Mouse (Mus musculus): ENCODE results near the gene Rapgef5.
A peak's percentile ranks its signal among the peaks of the same experiment; 100 is the strongest.

Gene Rapgef5

GRCm38 (mm10) chr12:117531106-117531505, 14.8 kb downstream of the Rapgef5 start:
- DNase-seq (ENCODE audit: low spot score), result no peak

- peak; percentile 12 for DNase-seq (ENCODE audit: low spot score)
These were observed 17.2 kb downstream of the Rapgef5 start for GRCm38 (mm10) chr12:117533176-117534086.

GRCm38 (mm10) chr12:117534087-117534751, 17.9 kb downstream of the Rapgef5 start:
- peak; percentile 3 for DNase-seq (ENCODE audit: low spot score)

- DNase-seq (ENCODE audit: low spot score), result no peak
These were observed 24.1 kb downstream of the Rapgef5 start for GRCm38 (mm10) chr12:117540352-117540751.

- no peak for DNase-seq (ENCODE audit: low spot score)
These were observed 29.0 kb downstream of the Rapgef5 start for GRCm38 (mm10) chr12:117545277-117545676.

- no peak for DNase-seq (ENCODE audit: low spot score)
These were observed 37.1 kb downstream of the Rapgef5 start for GRCm38 (mm10) chr12:117553353-117553752.

GRCm38 (mm10) chr12:117554612-117555063, 38.4 kb downstream of the Rapgef5 start:
- DNase-seq (ENCODE audit: low spot score), result no peak

- DNase-seq (ENCODE audit: low spot score), result no peak
These were observed 44.2 kb downstream of the Rapgef5 start for GRCm38 (mm10) chr12:117560450-117560849.

GRCm38 (mm10) chr12:117561411-117562059, 45.3 kb downstream of the Rapgef5 start:
- DNase-seq (ENCODE audit: low spot score), result no peak

- DNase-seq (ENCODE audit: low spot score), result no peak
These were observed 45.8 kb downstream of the Rapgef5 start for GRCm38 (mm10) chr12:117562085-117562484.

GRCm38 (mm10) chr12:117563859-117564258, 47.6 kb downstream of the Rapgef5 start:
- no peak for DNase-seq (ENCODE audit: low spot score)

GRCm38 (mm10) chr12:117566298-117566697, 50.0 kb downstream of the Rapgef5 start:
- no peak for DNase-seq (ENCODE audit: low spot score)

- no peak for DNase-seq (ENCODE audit: low spot score)
These were observed 53.4 kb downstream of the Rapgef5 start for GRCm38 (mm10) chr12:117569671-117570070.

- DNase-seq (ENCODE audit: low spot score), result no peak
These were observed 68.0 kb downstream of the Rapgef5 start for GRCm38 (mm10) chr12:117584256-117584655.

GRCm38 (mm10) chr12:117585390-117585789, 69.1 kb downstream of the Rapgef5 start:
- no peak for DNase-seq (ENCODE audit: low spot score)

GRCm38 (mm10) chr12:117586124-117586523, 69.8 kb downstream of the Rapgef5 start:
- peak; percentile 33 for DNase-seq (ENCODE audit: low spot score)

- DNase-seq (ENCODE audit: low spot score), result no peak
These were observed 72.9 kb downstream of the Rapgef5 start for GRCm38 (mm10) chr12:117589186-117589585.

- no peak for DNase-seq (ENCODE audit: low spot score)
These were observed 75.7 kb downstream of the Rapgef5 start for GRCm38 (mm10) chr12:117592019-117592418.

- no peak for DNase-seq (ENCODE audit: low spot score)
These were observed 76.3 kb downstream of the Rapgef5 start for GRCm38 (mm10) chr12:117592583-117592982.

- DNase-seq (ENCODE audit: low spot score), result no peak
These were observed 78.9 kb downstream of the Rapgef5 start for GRCm38 (mm10) chr12:117595179-117595578.

GRCm38 (mm10) chr12:117598190-117598589, 81.9 kb downstream of the Rapgef5 start:
- DNase-seq (ENCODE audit: low spot score), result no peak

- DNase-seq (ENCODE audit: low spot score), result no peak
These were observed 89.7 kb downstream of the Rapgef5 start for GRCm38 (mm10) chr12:117605966-117606365.

GRCm38 (mm10) chr12:117612715-117613114, 96.4 kb downstream of the Rapgef5 start:
- no peak for DNase-seq (ENCODE audit: low spot score)

All from ovary, postnatal 14 days (tissue).